Mouse (Mus musculus) heart, postnatal 36 days (tissue): ENCODE measurements around the gene Fam187b. TPM values are rescaled to one million over a fixed set of nuclear protein-coding genes. Genes with fewer than 3 reads are reported as not detected.

Experiments
- total RNA-seq, 2 experiments: library from RNA; stranded (reverse); gene quantifications; 2 replicates each; pipeline ENCODE4 v1.2.3; 2021

The Fam187b gene
- total RNA-seq, 2 experiments from 2014 or later: 0.17 TPM; not detected in 1

Other genes starting within 250 kb of the Fam187b start
- 100 to 1,000 TPM; 236 to 272 TPM for gene Tmem147, start 244.2 kb upstream of the Fam187b start, total RNA-seq
- gene Gapdhs, start 230.1 kb upstream of the Fam187b start, total RNA-seq: not detected
- gene Sbsn, start 222.3 kb upstream of the Fam187b start, total RNA-seq: 1 to 10 TPM; 1.7 to 2.9 TPM
- gene Dmkn, start 210.0 kb upstream of the Fam187b start, total RNA-seq: 1 to 10 TPM in 1 of 2 experiments, under 1 TPM in 1; 0.73 to 3.4 TPM
- not detected for gene Krtdap, start 185.9 kb upstream of the Fam187b start, total RNA-seq
- under 1 TPM in 1 of 2 experiments, not detected in 1; 0.14 TPM for gene Ffar2, start 150.0 kb upstream of the Fam187b start, total RNA-seq
- not detected for gene Ffar3, start 117.6 kb upstream of the Fam187b start, total RNA-seq
- gene Ffar1, start 112.2 kb upstream of the Fam187b start, total RNA-seq: not detected
- gene Cd22, start 93.4 kb upstream of the Fam187b start, total RNA-seq: 1 to 10 TPM in 1 of 2 experiments, under 1 TPM in 1; 0.46 to 1.7 TPM
- gene Mag, start 58.9 kb upstream of the Fam187b start, total RNA-seq: not detected
- gene Hamp2, start 49.1 kb upstream of the Fam187b start, total RNA-seq: 1 to 10 TPM; 2.9 to 4.6 TPM
- 10 to 100 TPM; 20.2 to 36.3 TPM for gene Hamp, start 29.8 kb upstream of the Fam187b start, total RNA-seq
- gene Usf2, start 17.0 kb upstream of the Fam187b start, total RNA-seq: 100 to 1,000 TPM; 107 to 112 TPM
- 1 to 10 TPM; 3.7 to 5.1 TPM for gene Lsr, start 326 bp upstream of the Fam187b start, total RNA-seq
- gene Fxyd5, start 68.7 kb downstream of the Fam187b start, total RNA-seq: 10 to 100 TPM; 29.3 to 30.8 TPM
- 1 to 10 TPM in 1 of 2 experiments, under 1 TPM in 1; 0.41 to 1.1 TPM for gene Fxyd7, start 77.7 kb downstream of the Fam187b start, total RNA-seq
- 100 to 1,000 TPM; 863 to 996 TPM for gene Fxyd1, start 83.4 kb downstream of the Fam187b start, total RNA-seq
- gene Lgi4, start 85.6 kb downstream of the Fam187b start, total RNA-seq: 1 to 10 TPM; 3.6 to 5.2 TPM
- 1 to 10 TPM; 1.1 to 2.3 TPM for gene Fxyd3, start 102.9 kb downstream of the Fam187b start, total RNA-seq
- 1 to 10 TPM; 1.9 to 3.9 TPM for gene Hpn, start 141.5 kb downstream of the Fam187b start, total RNA-seq
- 10 to 100 TPM; 29.2 to 29.5 TPM for gene Scn1b, start 153.2 kb downstream of the Fam187b start, total RNA-seq
- gene Gramd1a, start 182.1 kb downstream of the Fam187b start, total RNA-seq: 10 to 100 TPM; 33.6 to 37.9 TPM